Mouse (Mus musculus) liver, embryonic 13.5 days (tissue): ENCODE measurements at regions not wholly inside any gene's neighbourhood (a gene's known extent, or its start where the extent isn't known, plus 50 kb on each side); places are given as distances from the start of the nearest gene placed in this dataset.

ENCODE experiments used
- ATAC-seq: fragments of 200-750 bp; cut with Nextera tagmentation; 2 replicates; pipeline ENCODE4 v1.8.0; 2017; ENCODE audit warnings: low read depth, mild to moderate bottlenecking, moderate number of reproducible peaks, moderate library complexity
- DNase-seq: peaks from one replicate; pipeline ENCODE4 v3.0.0; 2022
- H3K27ac ChIP-seq: fragments of 300-500 bp; sonication (generic); 2 replicates; pipeline ENCODE4 v1.5.1; 2015; ENCODE audit warnings: moderate library complexity, mild to moderate bottlenecking, inconsistent platforms
- H3K27me3 ChIP-seq: fragments of 300-500 bp; sonication (generic); 2 replicates; pipeline ENCODE4 v1.6.1; 2015; ENCODE audit warnings: mild to moderate bottlenecking, inconsistent platforms
- H3K36me3 ChIP-seq: fragments of 300-500 bp; sonication (generic); 2 replicates; pipeline ENCODE4 v1.6.1; 2015; ENCODE audit warnings: mild to moderate bottlenecking, inconsistent platforms
- H3K4me1 ChIP-seq: fragments of 300-500 bp; sonication (generic); replicated peaks from 2 replicates; pipeline ENCODE4 v1.6.1; 2015; ENCODE audit warnings: inconsistent platforms
- H3K4me2 ChIP-seq: fragments of 300-500 bp; sonication (generic); 2 replicates; pipeline ENCODE4 v1.6.1; 2015; ENCODE audit warnings: inconsistent platforms, mild to moderate bottlenecking, moderate library complexity
- H3K4me3 ChIP-seq: fragments of 300-500 bp; sonication (generic); replicated peaks from 2 replicates; pipeline ENCODE4 v1.5.1; 2015; ENCODE audit warnings: mild to moderate bottlenecking, inconsistent platforms
- H3K9ac ChIP-seq: fragments of 300-500 bp; sonication (generic); 2 replicates; pipeline ENCODE4 v1.6.1; 2015; ENCODE audit warnings: mild to moderate bottlenecking, inconsistent platforms
- H3K9me3 ChIP-seq: fragments of 300-500 bp; sonication (generic); replicated peaks from 2 replicates; pipeline ENCODE4 v1.6.1; 2016; ENCODE audit warnings: inconsistent platforms
- WGBS: fragments of 180-500 bp; shearing (Covaris S2); methylation state at CpG from one replicate; pipeline ENCODE4 v1.1.7; 2015; ENCODE audit not compliant: insufficient replicate concordance; 5-methylcytosine and 5-hydroxymethylcytosine counted together

GRCm38 (mm10) chr6:99792353-99792752 is 66.2 kb upstream of the Prok2 start:
- no peak overlapping the region for H3K4me3 ChIP-seq
- no peak overlapping the region for H3K9ac ChIP-seq
- H3K36me3 ChIP-seq: no peaks in the 10 kb centered on the region
- no peak overlapping the region for H3K4me2 ChIP-seq
- no peaks in the 10 kb centered on the region for H3K9me3 ChIP-seq
- WGBS: 50% methylated on average over 10 of the region's 10 CpGs
- H3K27ac ChIP-seq: no peak overlapping the region
- DNase-seq: no peak
- H3K27me3 ChIP-seq: no peaks in the 10 kb centered on the region
- ATAC-seq: no peak
- no peaks in the 10 kb centered on the region for H3K4me1 ChIP-seq

- no peak for ATAC-seq
- H3K4me2 ChIP-seq: no peak overlapping the region
Observed at GRCm38 (mm10) chr6:99786977-99787376, 60.8 kb upstream of the Prok2 start.

GRCm38 (mm10) chr6:99785212-99785611 is 59.0 kb upstream of the Prok2 start:
- ATAC-seq (no peak), DNase-seq (no peak)
- 19% methylated on average over 6 of the region's 6 CpGs for WGBS
- no peaks in the 10 kb centered on the region for H3K27me3 ChIP-seq
- no peak overlapping the region for H3K4me2 ChIP-seq
- no peak overlapping the region for H3K9ac ChIP-seq
- H3K9me3 ChIP-seq: no peaks in the 10 kb centered on the region
- no peak overlapping the region for H3K4me3 ChIP-seq
- H3K36me3 ChIP-seq: no peaks in the 10 kb centered on the region
- H3K4me1 ChIP-seq: no peaks in the 10 kb centered on the region
- no peak overlapping the region for H3K27ac ChIP-seq

More at GRCm38 (mm10) chr6:99786977-99787376, 60.8 kb upstream of the Prok2 start:
- Histone ChIP-seq H3K9ac (no peak overlapping the region), H3K4me1 (no peaks in the 10 kb centered on the region), H3K9me3 (no peaks in the 10 kb centered on the region), H3K4me3 (no peak overlapping the region), H3K36me3 (no peaks in the 10 kb centered on the region), H3K27ac (no peak overlapping the region), H3K27me3 (no peaks in the 10 kb centered on the region)
- no peak for DNase-seq
- 62% methylated on average over 7 of the region's 7 CpGs for WGBS

GRCm38 (mm10) chr6:99784804-99785203 is 58.6 kb upstream of the Prok2 start:
- Histone ChIP-seq H3K9me3 (no peaks in the 10 kb centered on the region), H3K4me2 (no peak overlapping the region), H3K27ac (no peak overlapping the region), H3K36me3 (no peaks in the 10 kb centered on the region), H3K9ac (no peak overlapping the region), H3K4me3 (no peak overlapping the region), H3K4me1 (no peaks in the 10 kb centered on the region), H3K27me3 (no peaks in the 10 kb centered on the region)
- ATAC-seq: no peak
- 55% methylated on average over 3 of the region's 3 CpGs for WGBS
- no peak for DNase-seq

GRCm38 (mm10) chr6:99784285-99784684 is 58.1 kb upstream of the Prok2 start:
- Histone ChIP-seq H3K4me1 (no peaks in the 10 kb centered on the region), H3K9me3 (no peaks in the 10 kb centered on the region), H3K4me2 (no peak overlapping the region), H3K27me3 (no peaks in the 10 kb centered on the region), H3K27ac (no peak overlapping the region), H3K36me3 (no peaks in the 10 kb centered on the region), H3K9ac (no peak overlapping the region), H3K4me3 (no peak overlapping the region)
- no peak for DNase-seq
- WGBS: 57% methylated on average over 8 of the region's 8 CpGs
- ATAC-seq: no peak

DNA sequence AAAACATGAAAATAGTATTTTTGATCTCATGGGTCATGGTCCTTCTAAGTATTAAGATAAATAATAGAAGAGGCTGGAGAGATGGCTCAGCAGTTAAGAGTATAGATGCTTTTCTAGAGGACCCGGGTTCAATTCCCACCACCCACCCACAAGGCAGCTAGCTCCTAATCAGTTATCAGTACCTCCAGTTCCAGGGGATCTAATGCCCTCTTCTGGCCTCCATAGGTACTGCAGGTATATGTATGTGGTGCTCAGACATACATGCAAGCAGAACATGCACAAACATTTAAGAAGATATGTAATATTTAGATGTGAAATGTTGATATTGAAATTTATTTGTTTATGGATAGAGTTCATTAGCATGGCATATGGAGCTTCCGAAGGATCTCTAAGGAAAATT is 56.8 kb upstream of the Prok2 start:
- Histone ChIP-seq H3K4me1 (no peaks in the 10 kb centered on the region), H3K4me2 (no peak overlapping the region), H3K27me3 (no peaks in the 10 kb centered on the region), H3K9ac (no peak overlapping the region), H3K4me3 (no peak overlapping the region), H3K27ac (no peak overlapping the region), H3K9me3 (no peaks in the 10 kb centered on the region), H3K36me3 (no peaks in the 10 kb centered on the region)
- DNase-seq (peak; percentile 15), ATAC-seq (no peak)
- 58% methylated on average over 2 of the region's 2 CpGs for WGBS
